Mouse (Mus musculus): ENCODE data around the gene Ctsl. TPM values are rescaled to one million over a fixed set of nuclear protein-coding genes. Genes with fewer than 3 reads are reported as not detected.
A peak's percentile ranks its signal among the peaks of the same experiment; 100 is the strongest.

Ctsl gene
- polyA plus RNA-seq, 1 experiment from 2014 or later: 132 TPM

DNA sequence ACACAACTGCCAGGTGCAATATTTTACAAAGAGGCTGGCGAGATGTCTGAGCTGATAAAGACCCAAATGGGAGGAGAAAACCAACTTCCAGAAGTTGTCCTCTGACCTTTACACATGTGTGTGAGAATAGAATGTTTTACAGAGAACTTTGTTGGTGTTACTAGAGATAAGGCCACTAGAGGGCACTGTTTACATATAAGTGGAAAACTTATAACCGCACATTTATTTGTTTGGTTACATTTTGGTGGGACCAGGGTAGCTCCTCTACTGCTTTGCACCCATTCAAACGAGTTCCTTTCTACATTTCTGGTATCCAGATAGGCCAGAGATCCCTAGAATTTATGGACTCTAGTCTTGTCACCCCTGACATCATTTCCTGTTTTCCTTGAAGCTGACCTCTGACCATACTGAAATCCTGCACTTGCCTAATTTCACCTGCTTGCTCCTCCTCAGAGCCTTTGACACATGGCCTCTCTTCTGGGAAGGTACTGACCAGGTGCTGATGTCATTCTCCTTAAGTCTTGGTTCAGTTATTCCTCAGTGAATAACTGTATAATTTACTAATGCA, 55.1 kb downstream of the Ctsl start:
- Histone ChIP-seq H3K4me2 (ENCODE audit: low read depth, severe bottlenecking) (no peak overlapping the region), H3K9me3 (ENCODE audit: control insufficient read depth, low read length) (no peaks in the 10 kb centered on the region), H3K27me3 (ENCODE audit: control insufficient read depth, insufficient read depth, low read length) (no peaks in the 10 kb centered on the region), H3K4me1 (ENCODE audit: control insufficient read depth, insufficient read depth, low read length) (no peaks in the 10 kb centered on the region), H3K36me3 (ENCODE audit: control insufficient read depth, insufficient read depth, low read length) (no peaks in the 10 kb centered on the region), H3K9ac (ENCODE audit: low read length) (no peak overlapping the region), H3K27ac (replicated peaks; ENCODE audit: low read depth, low read length) (no peak overlapping the region), H3K4me3 (ENCODE audit: low read depth, low read length) (no peak overlapping the region)
- no peak for ATAC-seq (ENCODE audit: insufficient number of reproducible peaks, low FRiP score, low TSS enrichment, low read depth)
- WGBS: 2% methylated on average over 3 of the region's 3 CpGs
- no peak for DNase-seq (ENCODE audit: low spot score)

DNA sequence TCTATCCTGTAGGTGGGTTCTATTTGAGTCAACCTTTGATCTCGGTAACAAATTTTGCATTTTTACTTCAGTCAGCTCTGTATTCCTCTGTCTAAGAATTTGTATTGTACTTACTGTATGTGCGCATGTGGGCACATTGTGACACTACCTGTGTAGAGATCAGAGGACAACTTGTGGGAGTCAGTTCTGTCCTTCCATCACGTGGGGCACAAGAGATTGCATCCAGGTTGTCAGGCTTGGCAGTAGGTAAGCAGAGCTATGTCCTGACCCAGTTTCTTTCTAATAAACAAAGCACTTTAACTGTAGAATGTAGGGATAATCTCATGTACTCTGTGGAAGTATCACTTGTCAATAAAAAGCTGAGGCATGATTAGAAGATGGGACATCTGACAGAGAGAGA, 56.6 kb downstream of the Ctsl start:
- Histone ChIP-seq H3K9me3 (ENCODE audit: control insufficient read depth, low read length) (no peaks in the 10 kb centered on the region), H3K9ac (ENCODE audit: low read length) (no peak overlapping the region), H3K27me3 (ENCODE audit: control insufficient read depth, insufficient read depth, low read length) (no peaks in the 10 kb centered on the region), H3K4me3 (ENCODE audit: low read depth, low read length) (no peak overlapping the region), H3K27ac (replicated peaks; ENCODE audit: low read depth, low read length) (no peak overlapping the region), H3K4me1 (ENCODE audit: control insufficient read depth, insufficient read depth, low read length) (no peaks in the 10 kb centered on the region), H3K4me2 (ENCODE audit: low read depth, severe bottlenecking) (no peak overlapping the region), H3K36me3 (ENCODE audit: control insufficient read depth, insufficient read depth, low read length) (no peaks in the 10 kb centered on the region)
- ATAC-seq (ENCODE audit: insufficient number of reproducible peaks, low FRiP score, low TSS enrichment, low read depth) (no peak), DNase-seq (ENCODE audit: low spot score) (no peak)
- 71% methylated on average over 3 of the region's 3 CpGs for WGBS

DNA sequence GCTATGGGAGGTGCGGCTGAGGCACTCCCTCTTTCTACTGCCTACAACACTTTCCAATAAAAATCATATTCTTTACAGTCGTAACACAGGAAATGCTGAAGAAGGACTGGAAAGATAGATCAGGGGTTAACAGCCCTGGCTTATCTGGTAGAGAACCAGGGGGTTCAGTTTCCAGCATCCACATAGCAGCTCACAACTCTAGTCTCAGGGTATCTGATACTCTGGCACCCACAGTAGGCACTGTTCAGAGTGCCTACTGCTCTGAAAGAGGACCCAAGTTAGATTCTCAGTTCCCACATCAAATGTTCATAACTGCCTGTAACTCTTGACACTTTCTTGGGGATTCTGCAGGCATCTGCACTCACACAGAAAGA, 57.8 kb downstream of the Ctsl start:
- peak; percentile 56 for ATAC-seq (ENCODE audit: insufficient number of reproducible peaks, low FRiP score, low TSS enrichment, low read depth)
- Histone ChIP-seq H3K27me3 (ENCODE audit: control insufficient read depth, insufficient read depth, low read length) (no peaks in the 10 kb centered on the region), H3K4me3 (ENCODE audit: low read depth, low read length) (peak overlapping the region; percentile 70), H3K36me3 (ENCODE audit: control insufficient read depth, insufficient read depth, low read length) (no peaks in the 10 kb centered on the region; the same call in 1 of the 2 replicates), H3K9me3 (ENCODE audit: control insufficient read depth, low read length) (no peaks in the 10 kb centered on the region), H3K4me2 (ENCODE audit: low read depth, severe bottlenecking) (peak overlapping the region; percentile 50; the same call in 1 of the 2 replicates), H3K27ac (replicated peaks; ENCODE audit: low read depth, low read length) (no peak overlapping the region), H3K4me1 (ENCODE audit: control insufficient read depth, insufficient read depth, low read length) (no peaks in the 10 kb centered on the region), H3K9ac (ENCODE audit: low read length) (peak overlapping the region; percentile 12; the same call in 1 of the 2 replicates)
- 3% methylated on average over 2 of the region's 2 CpGs for WGBS
- DNase-seq (ENCODE audit: low spot score): no peak

DNA sequence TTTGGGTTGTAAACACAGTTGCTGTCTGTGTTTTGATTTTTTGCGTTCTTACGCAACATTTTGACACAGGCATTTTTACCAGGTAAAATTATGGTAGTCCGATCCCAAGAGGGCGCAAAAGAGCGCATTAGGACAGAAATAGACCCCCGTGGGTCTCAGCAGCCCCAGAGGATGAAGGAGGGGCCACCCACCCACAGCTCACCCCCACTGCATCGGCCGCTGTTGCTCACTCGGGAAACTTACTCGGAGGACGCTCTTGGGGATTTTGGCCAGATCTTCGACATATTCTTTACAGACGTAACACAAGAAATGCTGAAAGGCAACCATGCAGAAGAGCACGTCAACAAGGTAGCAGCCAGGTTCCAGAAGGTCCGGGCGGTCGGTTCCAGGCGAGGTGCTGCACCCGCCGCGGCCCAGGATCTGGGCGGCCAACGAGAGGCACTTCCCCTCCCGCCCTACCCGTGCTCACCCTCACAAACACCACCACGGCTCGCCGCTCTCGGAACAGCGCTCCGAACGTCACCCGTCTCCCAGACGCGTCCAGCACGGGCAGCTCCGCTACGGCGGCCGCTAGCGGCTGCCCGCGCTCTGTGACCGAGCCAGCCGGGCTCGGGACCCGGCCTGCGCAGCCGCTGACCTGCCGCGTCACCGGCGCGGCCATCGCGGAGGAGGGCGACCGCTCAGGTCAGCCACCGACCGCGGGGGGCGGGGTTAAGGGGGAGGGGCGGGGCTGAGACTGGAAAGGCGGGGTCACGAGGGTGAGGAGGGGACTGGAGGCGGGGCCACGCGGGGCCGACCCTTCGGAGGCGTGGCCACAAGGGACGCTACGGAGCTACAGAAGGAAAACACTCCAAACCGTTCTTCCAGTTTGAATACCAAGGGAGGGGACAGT, 58.4 kb downstream of the Ctsl start, which contains the start of gene Aaed1:
TSS of gene Aaed1 (minus strand) at position 687 of the 892 bp plus-strand sequence.
- WGBS: under 1% methylated on average over 71 of the region's 74 CpGs
- DNase-seq (ENCODE audit: low spot score): peak; percentile 97
- Histone ChIP-seq H3K4me2 (ENCODE audit: low read depth, severe bottlenecking) (peak within 1 kb of the TSS; percentile 50), H3K27me3 (ENCODE audit: control insufficient read depth, insufficient read depth, low read length) (no peaks in the 10 kb centered on the region), H3K9ac (ENCODE audit: low read length) (peak within 1 kb of the TSS; percentile 67), H3K27ac (replicated peaks; ENCODE audit: low read depth, low read length) (peak within 1 kb of the TSS; percentile 73; the same call in 1 of the 2 replicates), H3K36me3 (ENCODE audit: control insufficient read depth, insufficient read depth, low read length) (peaks cover 5% of the 10 kb centered on the region), H3K4me1 (ENCODE audit: control insufficient read depth, insufficient read depth, low read length) (no peaks in the 10 kb centered on the region), H3K9me3 (ENCODE audit: control insufficient read depth, low read length) (no peaks in the 10 kb centered on the region), H3K4me3 (ENCODE audit: low read depth, low read length) (peak within 1 kb of the TSS; percentile 70)
- ATAC-seq (ENCODE audit: insufficient number of reproducible peaks, low FRiP score, low TSS enrichment, low read depth): peak; percentile 90

DNA sequence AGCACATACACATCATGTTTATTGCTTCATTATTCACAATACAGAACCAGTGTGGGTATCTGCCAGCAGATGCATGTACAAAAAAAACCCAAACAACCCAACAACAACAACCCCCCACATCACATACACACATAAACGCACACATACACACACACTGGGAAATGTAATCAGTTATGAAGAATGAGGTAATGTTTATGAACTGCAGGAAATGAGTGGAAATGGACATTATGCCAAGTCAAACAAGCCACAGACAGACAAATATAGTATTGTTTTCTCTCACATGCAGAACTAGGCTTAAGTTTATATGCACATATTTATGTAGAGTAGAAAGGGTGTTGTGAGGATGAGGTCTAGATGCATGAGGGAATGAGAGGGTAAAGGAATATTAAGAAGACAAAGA, 59.4 kb downstream of the Ctsl start:
- no peaks in the 10 kb centered on the region for H3K9me3 ChIP-seq (ENCODE audit: control insufficient read depth, low read length)
- H3K4me2 ChIP-seq (ENCODE audit: low read depth, severe bottlenecking): peak overlapping the region; percentile 50; the same call in 1 of the 2 replicates
- H3K4me1 ChIP-seq (ENCODE audit: control insufficient read depth, insufficient read depth, low read length): no peaks in the 10 kb centered on the region
- peaks cover 5% of the 10 kb centered on the region for H3K36me3 ChIP-seq (ENCODE audit: control insufficient read depth, insufficient read depth, low read length)
- DNase-seq (ENCODE audit: low spot score) (no peak), ATAC-seq (ENCODE audit: insufficient number of reproducible peaks, low FRiP score, low TSS enrichment, low read depth) (no peak)
- no peak overlapping the region for H3K9ac ChIP-seq (ENCODE audit: low read length)
- H3K27me3 ChIP-seq (ENCODE audit: control insufficient read depth, insufficient read depth, low read length): no peaks in the 10 kb centered on the region
- no peak overlapping the region for H3K4me3 ChIP-seq (ENCODE audit: low read depth, low read length)
- WGBS: 93% methylated on average over 1 of the region's 1 CpGs
- no peak overlapping the region for H3K27ac ChIP-seq (replicated peaks; ENCODE audit: low read depth, low read length)

DNA sequence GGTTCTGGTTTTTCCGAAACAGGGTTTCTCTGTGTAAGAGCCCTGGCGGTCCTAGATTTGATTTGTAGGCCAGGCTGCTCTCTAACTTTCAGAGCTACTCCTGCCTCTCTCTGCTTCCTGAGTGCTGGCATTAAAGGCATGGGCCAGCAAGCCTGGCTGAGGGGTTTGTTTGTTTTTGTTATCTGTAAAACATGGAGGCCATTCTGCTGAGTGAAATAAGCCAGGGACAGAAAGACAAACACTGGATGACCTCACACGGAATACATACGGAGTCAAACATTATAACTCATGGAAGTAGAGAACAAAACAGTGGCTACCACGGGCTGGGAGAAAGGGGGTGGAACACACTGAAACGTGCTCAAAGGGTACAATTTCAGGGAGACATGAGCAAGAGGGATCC, 60.1 kb downstream of the Ctsl start:
- no peak for DNase-seq (ENCODE audit: low spot score)
- Histone ChIP-seq H3K4me2 (ENCODE audit: low read depth, severe bottlenecking) (no peak overlapping the region), H3K9me3 (ENCODE audit: control insufficient read depth, low read length) (no peaks in the 10 kb centered on the region), H3K27ac (replicated peaks; ENCODE audit: low read depth, low read length) (no peak overlapping the region), H3K36me3 (ENCODE audit: control insufficient read depth, insufficient read depth, low read length) (peaks cover 5% of the 10 kb centered on the region), H3K4me1 (ENCODE audit: control insufficient read depth, insufficient read depth, low read length) (no peaks in the 10 kb centered on the region), H3K4me3 (ENCODE audit: low read depth, low read length) (no peak overlapping the region), H3K9ac (ENCODE audit: low read length) (no peak overlapping the region), H3K27me3 (ENCODE audit: control insufficient read depth, insufficient read depth, low read length) (no peaks in the 10 kb centered on the region)
- no peak for ATAC-seq (ENCODE audit: insufficient number of reproducible peaks, low FRiP score, low TSS enrichment, low read depth)
- 77% methylated on average over 6 of the region's 6 CpGs for WGBS

DNA sequence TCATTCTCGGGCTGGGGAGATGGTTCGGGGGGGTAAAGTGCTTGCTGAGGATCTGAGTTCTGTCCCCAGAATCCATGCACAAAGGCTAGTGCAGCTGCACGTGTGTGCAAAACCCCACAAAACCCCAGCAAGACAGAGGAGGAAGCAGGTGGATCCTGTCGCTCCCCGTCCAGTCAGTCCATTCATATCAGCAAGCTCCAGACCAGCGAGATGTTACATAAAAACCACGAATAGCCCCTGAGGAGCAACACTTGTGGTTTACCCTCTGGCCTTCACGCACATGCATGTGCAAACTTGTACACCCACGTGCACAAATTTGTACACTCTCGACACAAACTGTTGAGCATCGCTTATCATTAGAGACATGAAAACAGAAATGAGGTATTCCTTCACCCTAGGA, 60.8 kb downstream of the Ctsl start:
- no peaks in the 10 kb centered on the region for H3K4me1 ChIP-seq (ENCODE audit: control insufficient read depth, insufficient read depth, low read length)
- ATAC-seq (ENCODE audit: insufficient number of reproducible peaks, low FRiP score, low TSS enrichment, low read depth): no peak
- DNase-seq (ENCODE audit: low spot score): no peak
- H3K36me3 ChIP-seq (ENCODE audit: control insufficient read depth, insufficient read depth, low read length): peaks cover 5% of the 10 kb centered on the region
- WGBS: 83% methylated on average over 11 of the region's 11 CpGs
- no peak overlapping the region for H3K27ac ChIP-seq (replicated peaks; ENCODE audit: low read depth, low read length)
- no peak overlapping the region for H3K4me2 ChIP-seq (ENCODE audit: low read depth, severe bottlenecking)
- H3K9me3 ChIP-seq (ENCODE audit: control insufficient read depth, low read length): no peaks in the 10 kb centered on the region
- H3K9ac ChIP-seq (ENCODE audit: low read length): no peak overlapping the region
- H3K4me3 ChIP-seq (ENCODE audit: low read depth, low read length): no peak overlapping the region
- no peaks in the 10 kb centered on the region for H3K27me3 ChIP-seq (ENCODE audit: control insufficient read depth, insufficient read depth, low read length)
